Mouse (Mus musculus) MEL (cell line): ENCODE measurements around the gene Vmn1r195. TPM values are rescaled to one million over a fixed set of nuclear protein-coding genes. Genes with fewer than 3 reads are reported as not detected.
"Not testable (repeated sequence)": the region's sequence is repeated elsewhere in the genome, so short reads cannot be mapped to it uniquely, and the experiment has no call there.

Experiments used
- DNase-seq: peaks from one replicate; pipeline ENCODE4 v3.0.0; 2011; ENCODE audit warnings: low read depth, low spot score
- H3K27ac ChIP-seq: 2 replicates; pipeline ENCODE4 v1.5.1; 2012; ENCODE audit warnings: low read depth, mild to moderate bottlenecking, control low read depth, low read length, moderate library complexity; ENCODE audit not compliant: control insufficient read depth
- H3K27me3 ChIP-seq, 2 experiments: fragments of 150-350 bp in 1 of 2; sonication (generic) in 1 of 2; 2 replicates each; pipeline ENCODE4 v1.6.1; 2012; ENCODE audit warnings: low read length in 2 of 2, mild to moderate bottlenecking in 2 of 2, improper control_type of control experiment in 1 of 2, moderate library complexity in 1 of 2; ENCODE audit not compliant: insufficient read depth in 2 of 2, control insufficient read depth in 1 of 2
- H3K36me3 ChIP-seq, 2 experiments: 2 replicates each; pipeline ENCODE4 v1.6.1; 2012 to 2014; ENCODE audit warnings: low read length in 2 of 2, improper control_type of control experiment in 1 of 2, inconsistent platforms in 1 of 2, mild to moderate bottlenecking in 1 of 2; ENCODE audit not compliant: insufficient read depth in 2 of 2, control insufficient read depth in 1 of 2
- H3K4me1 ChIP-seq, 2 experiments: fragments of 150-350 bp in 1 of 2; sonication (generic) in 1 of 2; 2 replicates each; pipeline ENCODE4 v1.6.1; 2012; ENCODE audit warnings: low read length in 2 of 2, improper control_type of control experiment in 1 of 2, mild to moderate bottlenecking in 1 of 2; ENCODE audit not compliant: insufficient read depth in 2 of 2, control insufficient read depth in 1 of 2
- H3K4me3 ChIP-seq, 2 experiments: fragments of 150-350 bp in 1 of 2; sonication (generic) in 1 of 2; 2 replicates each; pipeline ENCODE4 v1.5.1; 2012; ENCODE audit warnings: low read depth in 2 of 2, low read length in 2 of 2, mild to moderate bottlenecking in 2 of 2, moderate library complexity in 2 of 2, control low read depth in 1 of 2, improper control_type of control experiment in 1 of 2; ENCODE audit not compliant: control insufficient read depth in 1 of 2, insufficient read depth in 1 of 2
- H3K79me2 ChIP-seq: 2 replicates; pipeline ENCODE4 v1.6.1; 2012; ENCODE audit warnings: mild to moderate bottlenecking, low read length, moderate library complexity; ENCODE audit not compliant: control insufficient read depth, poor library complexity, insufficient read depth
- H3K9ac ChIP-seq: 2 replicates; pipeline ENCODE4 v1.6.1; 2012; ENCODE audit warnings: low read depth, mild to moderate bottlenecking, control low read depth, low read length, moderate library complexity; ENCODE audit not compliant: control insufficient read depth, poor library complexity, severe bottlenecking
- H3K9me3 ChIP-seq: fragments of 150-350 bp; sonication (generic); replicated peaks from 2 replicates; pipeline ENCODE4 v1.6.1; 2012; ENCODE audit warnings: mild to moderate bottlenecking, low read length, improper control_type of control experiment, moderate library complexity; ENCODE audit not compliant: insufficient read depth
- CHD1 ChIP-seq: IDR thresholded peaks from 2 replicates; pipeline ENCODE4 v1.6.1; 2012; ENCODE audit warnings: low read depth, mild to moderate bottlenecking, inconsistent platforms, low read length, improper control_type of control experiment
- CHD2 ChIP-seq: IDR thresholded peaks from 2 replicates; pipeline ENCODE4 v1.6.1; 2011; ENCODE audit warnings: low read length, improper control_type of control experiment
- E2F4 ChIP-seq: IDR thresholded peaks from 2 replicates; pipeline ENCODE4 v1.6.1; 2011; ENCODE audit warnings: low read depth, low read length, improper control_type of control experiment, borderline replicate concordance
- ELF1 ChIP-seq: IDR thresholded peaks from 2 replicates; pipeline ENCODE4 v1.6.1; 2014; ENCODE audit warnings: low read depth, mild to moderate bottlenecking, inconsistent platforms, low read length, improper control_type of control experiment, moderate library complexity
- ETS1 ChIP-seq: IDR thresholded peaks from 2 replicates; pipeline ENCODE4 v1.6.1; 2012; ENCODE audit warnings: low read depth, mild to moderate bottlenecking, inconsistent platforms, low read length, improper control_type of control experiment, moderate library complexity
- GABPA ChIP-seq: IDR thresholded peaks from 2 replicates; pipeline ENCODE4 v1.6.1; 2012; ENCODE audit warnings: low read depth, mild to moderate bottlenecking, inconsistent platforms, low read length, improper control_type of control experiment, moderate library complexity
- HCFC1 ChIP-seq: IDR thresholded peaks from 2 replicates; pipeline ENCODE4 v1.6.1; 2012; ENCODE audit warnings: low read depth, mild to moderate bottlenecking, inconsistent platforms, low read length, improper control_type of control experiment, moderate library complexity
- JUND ChIP-seq: IDR thresholded peaks from 2 replicates; pipeline ENCODE4 v1.6.1; 2011; ENCODE audit warnings: low read depth, mild to moderate bottlenecking, improper control_type of control experiment, low read length
- MAFK ChIP-seq: IDR thresholded peaks from 2 replicates; pipeline ENCODE4 v1.6.1; 2011; ENCODE audit warnings: low read depth, mild to moderate bottlenecking, low read length, improper control_type of control experiment, borderline replicate concordance
- MAZ ChIP-seq: IDR thresholded peaks from 2 replicates; pipeline ENCODE4 v1.6.1; 2012; ENCODE audit warnings: low read depth, mild to moderate bottlenecking, inconsistent platforms, low read length, improper control_type of control experiment
- MEF2A ChIP-seq: IDR thresholded peaks from 2 replicates; pipeline ENCODE4 v1.6.1; 2014; ENCODE audit warnings: low read depth, mild to moderate bottlenecking, inconsistent platforms, low read length, improper control_type of control experiment; ENCODE audit not compliant: poor library complexity, insufficient replicate concordance, severe bottlenecking; ENCODE audit errors: extremely low read depth
- MYB ChIP-seq: IDR thresholded peaks from 2 replicates; pipeline ENCODE4 v1.6.1; 2011; ENCODE audit warnings: mild to moderate bottlenecking, low read depth, low read length, improper control_type of control experiment
- MYC ChIP-seq: IDR thresholded peaks from 2 replicates; pipeline ENCODE4 v1.6.1; 2011; ENCODE audit warnings: low read depth, mild to moderate bottlenecking, low read length, improper control_type of control experiment, moderate library complexity
- NELFE ChIP-seq: IDR thresholded peaks from 2 replicates; pipeline ENCODE4 v1.6.1; 2011; ENCODE audit warnings: low read depth, low read length, improper control_type of control experiment
- NRF1 ChIP-seq: IDR thresholded peaks from 2 replicates; pipeline ENCODE4 v1.6.1; 2014; ENCODE audit warnings: low read depth, mild to moderate bottlenecking, inconsistent platforms, low read length, improper control_type of control experiment, moderate library complexity; ENCODE audit not compliant: poor library complexity, insufficient read depth, severe bottlenecking
- POLR2A ChIP-seq, 2 experiments: IDR thresholded peaks; 2 replicates each; pipeline ENCODE4 v1.6.1; 2011 to 2012; ENCODE audit warnings: low read length in 2 of 2, mild to moderate bottlenecking in 2 of 2, control low read depth in 1 of 2, improper control_type of control experiment in 1 of 2, low read depth in 1 of 2, moderate library complexity in 1 of 2; ENCODE audit not compliant: control insufficient read depth in 1 of 2, insufficient read depth in 1 of 2, poor library complexity in 1 of 2
- POLR2AphosphoS2 ChIP-seq: IDR thresholded peaks from 2 replicates; pipeline ENCODE4 v1.6.1; 2011; ENCODE audit warnings: low read length, improper control_type of control experiment
- SIN3A ChIP-seq: IDR thresholded peaks from 2 replicates; pipeline ENCODE4 v1.6.1; 2012; ENCODE audit warnings: low read length, improper control_type of control experiment, inconsistent platforms
- SMC3 ChIP-seq: IDR thresholded peaks from 2 replicates; pipeline ENCODE4 v1.6.1; 2011; ENCODE audit warnings: low read depth, low read length, improper control_type of control experiment
- TBP ChIP-seq: IDR thresholded peaks from 2 replicates; pipeline ENCODE4 v1.8.0; 2011; ENCODE audit warnings: low read depth, low read length, improper control_type of control experiment
- TCF12 ChIP-seq: IDR thresholded peaks from 2 replicates; pipeline ENCODE4 v1.6.1; 2014; ENCODE audit warnings: low read depth, mild to moderate bottlenecking, inconsistent platforms, low read length, improper control_type of control experiment, moderate library complexity
- UBTF ChIP-seq: IDR thresholded peaks from 2 replicates; pipeline ENCODE4 v1.6.1; 2012; ENCODE audit warnings: low read depth, mild to moderate bottlenecking, inconsistent platforms, low read length, improper control_type of control experiment, moderate library complexity, borderline replicate concordance; ENCODE audit not compliant: insufficient read depth
- USF1 ChIP-seq: IDR thresholded peaks from 2 replicates; pipeline ENCODE4 v1.6.1; 2014; ENCODE audit warnings: low read depth, mild to moderate bottlenecking, inconsistent platforms, low read length, improper control_type of control experiment, moderate library complexity
- USF2 ChIP-seq, 2 experiments: IDR thresholded peaks; 2 replicates each; pipeline ENCODE4 v1.6.1; 2011 to 2012; ENCODE audit warnings: improper control_type of control experiment in 2 of 2, low read length in 2 of 2, borderline replicate concordance in 1 of 2, inconsistent platforms in 1 of 2, low read depth in 1 of 2, mild to moderate bottlenecking in 1 of 2; ENCODE audit not compliant: insufficient read depth in 1 of 2
- ZC3H11A ChIP-seq: IDR thresholded peaks from 2 replicates; pipeline ENCODE4 v1.6.1; 2012; ENCODE audit warnings: low read depth, mild to moderate bottlenecking, inconsistent platforms, low read length, improper control_type of control experiment
- ZKSCAN1 ChIP-seq: IDR thresholded peaks from 2 replicates; pipeline ENCODE4 v1.6.1; 2012; ENCODE audit warnings: low read depth, mild to moderate bottlenecking, inconsistent platforms, low read length, improper control_type of control experiment, moderate library complexity
- polyA plus RNA-seq, 2 experiments: library from polyadenylated mRNA; stranded (reverse) in 1 of 2; unstranded in 1 of 2; fragments of >175 nt in 1 of 2; fragments of >200 nt in 1 of 2; gene quantifications; 2 replicates each; pipeline versions ENCODE4 v1.2.1 to v1.2.4; 2012; ENCODE audit warnings: low replicate concordance in 2 of 2, low read depth in 1 of 2; ENCODE audit not compliant: insufficient read length in 2 of 2, insufficient read depth in 1 of 2, missing spikeins in 1 of 2
- total RNA-seq: library from RNA; depleted of rRNA; stranded (reverse); fragments of 300-350 nt; gene quantifications from 2 replicates; pipeline ENCODE4 v1.2.3, GENCODE M21; 2012

Vmn1r195 gene
- total and polyA plus RNA-seq, 3 experiments: not detected

- H3K9ac ChIP-seq: no peak overlapping the region
- H3K27me3 ChIP-seq: no peaks in the 10 kb centered on the region
- H3K27ac ChIP-seq: no peak overlapping the region
- H3K79me2 ChIP-seq: no peaks in the 10 kb centered on the region
- H3K36me3 ChIP-seq: no peaks in the 10 kb centered on the region
- DNase-seq: no peak
- TF ChIP-seq NELFE: no peak
- TF ChIP-seq NRF1: no peak
- no peak for TF ChIP-seq GABPA
- no peak for TF ChIP-seq MAZ
- no peak for TF ChIP-seq SMC3
- TF ChIP-seq CHD2: no peak
- TF ChIP-seq MYB: no peak
- no peak for TF ChIP-seq TBP
- no peak for TF ChIP-seq UBTF
- TF ChIP-seq MYC: no peak
- H3K4me1 ChIP-seq: no peaks in the 10 kb centered on the region
- H3K4me3 ChIP-seq: no peak overlapping the region
- H3K9me3 ChIP-seq: no peaks in the 10 kb centered on the region
Measured at GRCm38 (mm10) chr13:22284578-22284977, 14.3 kb downstream of the Vmn1r195 start.

- H3K9ac ChIP-seq: no peak within 1 kb of the TSS
- H3K27me3 ChIP-seq: no peaks in the 10 kb centered on the region
- H3K4me1 ChIP-seq: no peaks in the 10 kb centered on the region
- DNase-seq: no peak
- H3K9me3 ChIP-seq: no peaks in the 10 kb centered on the region
- H3K27ac ChIP-seq: no peak within 1 kb of the TSS
- H3K4me3 ChIP-seq: no peak within 1 kb of the TSS
- no peaks in the 10 kb centered on the region for H3K36me3 ChIP-seq
- no peaks in the 10 kb centered on the region for H3K79me2 ChIP-seq
- TF ChIP-seq POLR2A (IDR thresholded peaks at IDR 0.05; ENCODE audit: control insufficient read depth in 1 of 2, insufficient read depth in 1 of 2, low read depth in 1 of 2, low read length in 2 of 2, poor library complexity in 1 of 2) (no peak), JUND (no peak), USF2 (IDR thresholded peaks at IDR 0.05; ENCODE audit: borderline replicate concordance in 1 of 2, insufficient read depth in 1 of 2, low read depth in 1 of 2, low read length in 2 of 2) (no peak), USF1 (no peak), SIN3A (no peak), MYC (no peak), CHD1 (no peak), E2F4 (no peak), UBTF (no peak), ZKSCAN1 (no peak), TCF12 (no peak), MAZ (no peak), ZC3H11A (no peak), MEF2A (no peak), SMC3 (no peak), ELF1 (no peak), HCFC1 (no peak), MAFK (no peak), ETS1 (no peak), POLR2AphosphoS2 (no peak)
Measured at GRCm38 (mm10) chr13:22289620-22290019, 19.3 kb downstream of the Vmn1r195 start, which contains the start of gene Vmn1r196. TSS of gene Vmn1r196 (plus strand) at chr13:22289920.

GRCm38 (mm10) chr13:22308075-22308474 lies 37.8 kb downstream of the Vmn1r195 start:
- H3K36me3 ChIP-seq, H3K27ac ChIP-seq, H3K79me2 ChIP-seq, H3K9ac ChIP-seq, H3K4me3 ChIP-seq, H3K9me3 ChIP-seq, H3K27me3 ChIP-seq, H3K4me1 ChIP-seq, DNase-seq: not testable (repeated sequence)
